Mouse (Mus musculus) A20 (cell line): ENCODE measurements around the gene Wfdc1.

ENCODE experiments used
- DNase-seq: peaks from one replicate; pipeline ENCODE4 v3.0.0-alpha.2; 2011; ENCODE audit warnings: low read depth, low spot score

Wfdc1 gene

GRCm38 (mm10) chr8:119638261-119638660 is 27.9 kb upstream of the Wfdc1 start:
- no peak for DNase-seq

GRCm38 (mm10) chr8:119639798-119640197 is 26.4 kb upstream of the Wfdc1 start:
- no peak for DNase-seq

DNA sequence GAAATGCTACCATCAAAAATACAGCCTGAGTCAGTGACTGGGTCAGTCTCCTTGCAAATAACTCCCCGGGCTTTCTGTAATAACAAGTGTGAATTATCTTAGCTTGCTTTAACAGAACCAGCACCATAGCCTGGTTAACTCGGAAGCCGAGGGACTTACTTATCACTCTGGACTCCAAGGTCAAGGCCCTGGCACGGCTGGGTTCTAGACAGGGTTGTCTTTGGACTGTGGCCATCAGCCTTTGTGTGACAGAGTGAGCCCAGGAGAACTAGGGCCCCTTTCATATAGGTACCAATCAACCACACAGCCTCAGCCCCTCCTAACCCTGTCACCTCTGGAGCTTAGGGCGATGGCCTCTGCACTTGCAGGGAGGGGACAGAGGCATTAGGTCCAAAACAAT is 25.1 kb upstream of the Wfdc1 start:
- no peak for DNase-seq

DNA sequence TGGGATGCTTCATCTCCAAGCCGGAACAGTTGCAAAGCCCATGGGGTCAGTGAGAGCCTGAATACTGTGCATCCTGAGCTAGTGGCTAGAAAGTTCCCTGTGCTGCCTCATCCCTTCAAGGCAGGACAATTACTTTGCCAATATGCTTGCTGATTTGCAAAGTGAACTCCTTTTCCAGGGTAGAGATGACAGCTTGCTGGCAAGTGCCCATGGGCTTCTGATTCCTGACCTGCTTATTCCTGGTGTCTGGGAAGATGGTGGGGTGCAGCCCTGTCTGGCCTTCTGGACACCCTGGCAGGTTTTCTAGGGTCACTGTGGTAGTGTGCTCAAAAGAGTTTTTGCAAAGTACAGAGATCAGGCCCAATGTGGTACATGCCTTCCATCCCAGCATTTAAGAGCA is 23.2 kb upstream of the Wfdc1 start:
- no peak for DNase-seq

DNA sequence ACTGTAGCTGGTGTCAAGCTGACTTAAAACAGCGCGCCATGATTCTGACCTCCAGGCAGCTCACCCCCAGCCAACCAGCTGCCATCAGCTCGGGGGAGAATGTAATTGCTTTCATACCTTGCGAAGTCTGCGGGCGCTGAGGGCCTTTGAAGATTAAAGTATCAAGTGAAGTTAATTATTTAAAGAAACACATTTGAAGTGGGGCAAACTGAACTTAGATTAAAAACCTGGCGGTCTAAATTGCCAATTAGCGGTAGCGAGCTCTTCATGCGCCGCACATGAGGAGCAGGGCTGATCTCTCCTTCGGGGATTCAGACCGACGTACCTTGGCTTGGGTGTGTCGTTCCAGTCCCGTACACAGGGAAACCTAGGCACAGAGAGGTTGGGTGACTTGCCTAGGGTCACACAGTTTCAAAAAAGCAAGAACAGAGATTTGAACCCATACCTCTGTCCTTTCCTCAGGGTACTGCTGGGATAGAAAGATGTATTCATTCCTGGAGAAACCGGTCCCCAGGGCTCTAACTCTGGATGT is 21.7 kb upstream of the Wfdc1 start:
- no peak for DNase-seq

DNA sequence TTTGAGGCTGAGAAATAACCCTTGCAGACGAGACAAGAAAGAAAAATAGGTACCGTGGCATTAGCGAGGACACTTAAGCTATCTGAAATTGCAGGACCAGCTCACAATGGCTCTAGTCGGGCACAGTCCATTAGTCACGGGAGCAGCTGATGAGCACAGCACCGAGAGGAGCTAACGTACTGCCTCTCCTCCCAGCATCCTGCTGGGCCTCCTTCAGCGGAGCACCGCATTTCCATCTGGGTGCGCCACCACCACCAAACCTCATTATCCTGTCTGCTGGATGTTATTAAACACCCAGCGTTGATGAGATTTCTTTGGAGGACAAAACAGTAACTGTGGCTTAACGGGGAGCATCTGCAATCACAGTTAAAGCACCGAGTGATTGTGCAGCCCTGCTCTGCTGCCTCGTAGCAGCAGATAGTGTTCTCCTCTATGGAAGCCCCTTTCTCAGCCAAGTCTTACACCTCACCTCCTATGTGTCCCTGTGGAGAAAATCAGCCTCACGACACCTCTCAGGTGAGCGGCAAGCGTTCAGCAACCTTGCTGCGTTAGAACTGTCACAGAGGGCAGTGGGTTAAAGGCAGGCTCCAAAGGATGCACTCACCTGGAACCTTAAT is 21.1 kb upstream of the Wfdc1 start:
- no peak for DNase-seq

DNA sequence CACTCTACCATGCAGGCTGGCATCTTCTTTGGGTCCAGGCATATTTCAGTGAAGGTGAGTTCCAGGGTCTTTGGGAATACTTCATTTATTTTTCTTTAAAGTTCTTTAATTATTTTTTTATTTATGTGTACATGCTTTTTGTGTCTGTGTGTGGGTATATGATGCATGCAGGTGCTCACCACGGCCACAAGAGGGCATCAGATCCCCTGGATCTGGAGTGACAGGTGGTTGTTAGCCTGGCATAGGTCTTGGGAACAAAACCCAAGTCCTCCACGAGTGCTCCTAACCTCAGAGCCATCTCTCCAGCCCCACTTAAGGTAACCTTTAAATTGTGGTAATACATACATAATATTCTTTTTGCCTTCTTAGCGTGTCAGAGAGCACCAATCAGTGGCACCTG is 20.0 kb upstream of the Wfdc1 start:
- DNase-seq = no peak

- no peak for DNase-seq
These were observed 19.3 kb upstream of the Wfdc1 start for GRCm38 (mm10) chr8:119646846-119647245.

DNA sequence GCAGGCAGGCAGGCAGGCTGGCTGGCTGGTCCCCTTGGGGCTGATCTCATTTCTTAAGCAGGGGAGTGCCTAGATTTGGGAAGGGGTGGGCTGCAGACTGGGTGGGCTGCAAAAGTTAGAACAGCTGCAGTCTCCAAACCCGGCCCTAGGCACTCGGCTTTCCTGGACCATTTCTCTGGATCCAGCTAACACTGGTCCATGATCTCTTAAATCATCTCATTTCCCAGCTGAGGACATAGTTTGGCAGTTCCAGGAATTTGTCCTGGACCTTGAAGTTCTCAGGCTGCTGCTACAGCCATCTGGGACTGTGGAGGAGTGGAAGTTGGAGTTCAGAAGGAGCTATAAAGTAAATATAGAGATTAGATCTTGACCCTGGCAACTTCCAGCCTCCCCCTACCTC is 14.8 kb upstream of the Wfdc1 start:
- DNase-seq = no peak

DNA sequence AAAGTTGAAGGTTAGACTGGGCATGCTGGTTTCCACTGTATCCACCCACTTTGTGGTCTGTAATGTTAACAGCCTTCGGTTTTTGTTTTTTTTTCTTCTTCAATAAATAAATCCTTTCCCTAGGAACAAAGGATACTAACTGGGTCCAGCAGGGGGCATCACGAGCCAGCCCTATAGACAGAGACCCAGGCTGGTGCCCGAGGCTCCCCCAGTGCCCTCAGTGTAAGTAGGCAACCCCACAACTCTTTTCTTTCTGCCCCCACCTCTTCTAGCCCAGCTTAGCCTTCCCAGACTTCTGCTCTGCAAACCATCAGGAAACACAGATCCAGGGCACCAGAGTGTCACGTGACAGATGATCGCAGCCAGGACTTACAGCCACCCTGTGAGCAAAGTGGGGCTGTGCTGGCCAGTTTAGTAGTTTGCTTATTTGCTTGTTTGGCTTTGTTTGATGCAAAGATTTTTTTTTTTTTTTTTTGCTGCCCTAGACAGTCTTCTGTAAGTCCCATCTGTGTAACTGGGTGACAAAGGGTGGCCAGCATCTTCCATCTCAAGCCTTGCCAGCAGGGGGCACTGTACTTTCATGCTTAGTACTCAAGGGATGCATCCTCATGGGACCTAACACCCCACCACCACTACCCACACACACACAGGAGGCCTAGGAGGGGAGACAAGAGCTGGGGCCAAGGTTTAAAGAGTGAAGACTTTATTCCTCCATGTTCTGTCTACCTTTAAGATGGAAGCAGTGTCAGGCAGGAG is 9.3 kb upstream of the Wfdc1 start:
- peak; percentile 54 for DNase-seq

- no peak for DNase-seq
These were observed 5.1 kb upstream of the Wfdc1 start for GRCm38 (mm10) chr8:119661081-119661480.

DNA sequence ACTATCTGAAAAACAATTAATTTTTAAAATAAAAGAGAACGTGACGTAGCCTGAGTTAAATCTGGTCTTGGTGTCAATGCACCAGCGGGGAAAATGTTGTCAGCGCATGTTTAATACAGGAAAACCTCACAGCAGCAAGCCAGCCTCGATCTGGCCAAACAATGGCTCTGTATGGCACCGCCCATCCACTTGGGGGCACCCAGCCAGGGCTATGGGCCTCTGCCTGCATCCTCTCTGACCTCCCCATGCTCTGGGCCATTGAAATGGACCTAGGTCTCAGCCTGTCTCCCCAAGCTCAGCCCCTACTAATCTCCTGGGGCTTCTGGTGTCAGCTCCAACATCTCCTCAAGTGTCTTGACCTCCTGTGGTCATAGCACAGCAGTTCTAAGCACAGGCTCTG is 4.3 kb upstream of the Wfdc1 start:
- DNase-seq = no peak

DNA sequence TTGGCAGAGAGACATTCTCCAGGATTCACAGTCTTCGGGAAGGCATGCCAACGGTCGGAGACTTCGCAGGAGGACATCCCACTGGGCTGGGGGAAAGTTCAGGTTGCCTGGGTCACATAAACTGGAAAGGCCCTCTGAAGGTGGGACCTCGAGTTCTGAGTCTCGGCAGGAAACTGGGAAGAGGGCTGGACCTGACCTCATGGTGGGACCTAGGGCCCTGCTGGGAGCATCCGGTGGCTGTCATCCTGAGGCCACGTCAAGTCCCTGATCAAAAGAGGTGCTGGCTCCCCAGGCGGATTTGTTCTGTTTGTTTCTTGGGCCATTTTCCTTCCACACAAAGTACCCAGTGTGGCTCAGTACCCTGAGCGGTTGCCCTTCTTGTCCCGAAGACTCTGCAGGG is 2.7 kb upstream of the Wfdc1 start:
- no peak for DNase-seq

DNA sequence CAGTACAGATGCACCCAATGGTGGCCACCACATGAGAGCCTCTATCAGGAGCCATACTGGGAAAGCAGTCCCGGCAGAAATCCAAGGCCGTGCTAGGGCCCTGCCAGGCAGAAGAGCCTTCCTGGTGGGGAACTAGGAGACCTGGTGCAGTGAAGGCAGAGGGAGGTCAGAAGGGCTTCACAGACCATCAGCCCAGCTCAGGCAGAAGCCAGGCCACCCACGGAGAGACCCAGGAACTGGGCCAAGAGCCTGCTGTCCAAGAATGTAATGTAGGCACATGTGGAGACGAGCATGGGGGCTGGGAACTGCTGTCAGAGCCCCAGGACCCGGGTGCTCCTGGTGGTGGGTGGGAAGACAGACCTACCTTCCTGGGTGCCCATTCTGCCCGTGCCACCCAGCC is 895 bp upstream of the Wfdc1 start:
- no peak for DNase-seq

DNA sequence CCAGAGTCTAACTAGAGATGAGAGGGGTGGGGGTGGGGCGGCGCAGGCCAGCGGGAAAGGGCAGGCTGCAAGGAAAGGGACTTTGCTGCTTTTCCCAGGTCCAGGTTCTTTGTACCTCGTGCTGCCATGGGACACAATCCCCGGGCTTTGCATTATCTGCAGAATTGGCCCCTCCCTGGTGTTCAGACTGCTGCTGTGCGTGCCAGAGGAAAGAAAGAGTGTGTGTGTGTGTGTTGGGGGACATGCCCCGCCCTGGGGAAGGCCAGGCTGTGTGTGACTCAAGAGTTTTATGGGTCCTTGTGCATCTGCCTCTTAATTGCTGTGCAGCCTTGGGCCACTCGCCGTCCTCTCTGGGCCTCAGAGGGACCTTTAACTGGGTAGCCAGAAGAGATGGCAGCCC is 2.3 kb downstream of the Wfdc1 start:
- DNase-seq = no peak

- DNase-seq = peak; percentile 70
These were observed 3.1 kb downstream of the Wfdc1 start for GRCm38 (mm10) chr8:119669284-119669683.

DNA sequence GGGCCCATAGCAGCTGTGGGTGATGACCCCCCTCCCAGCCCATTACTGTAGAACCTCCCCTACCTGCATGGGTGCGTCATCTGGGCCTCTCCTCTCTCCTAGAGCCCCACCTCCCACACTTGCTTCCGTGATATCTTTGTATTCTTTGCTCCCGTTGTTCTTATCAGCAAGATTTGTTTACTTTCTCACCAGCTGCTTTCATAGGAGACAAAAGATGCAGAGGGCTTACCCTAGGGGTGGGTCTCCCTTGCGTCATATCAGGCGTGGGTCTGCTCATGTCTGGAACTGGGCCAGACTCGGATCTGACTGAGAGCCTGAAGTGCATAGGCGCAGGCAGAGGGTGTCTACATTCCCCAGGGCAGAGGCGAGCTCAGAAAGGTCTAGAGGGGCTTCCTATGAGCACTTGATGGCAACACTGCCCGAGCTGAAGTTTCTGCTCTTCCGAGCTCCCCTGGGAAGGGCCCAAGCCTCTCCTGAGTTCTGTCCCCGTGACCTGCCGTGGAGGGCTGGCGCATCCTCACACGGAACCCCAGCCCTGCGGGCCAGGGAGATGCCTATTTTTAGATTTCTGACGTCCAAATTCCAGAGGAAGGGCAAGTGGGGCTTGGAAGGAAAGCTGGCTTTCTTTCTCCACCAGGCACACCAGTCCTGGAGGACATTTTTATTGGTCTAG is 4.4 kb downstream of the Wfdc1 start:
- DNase-seq = no peak

DNA sequence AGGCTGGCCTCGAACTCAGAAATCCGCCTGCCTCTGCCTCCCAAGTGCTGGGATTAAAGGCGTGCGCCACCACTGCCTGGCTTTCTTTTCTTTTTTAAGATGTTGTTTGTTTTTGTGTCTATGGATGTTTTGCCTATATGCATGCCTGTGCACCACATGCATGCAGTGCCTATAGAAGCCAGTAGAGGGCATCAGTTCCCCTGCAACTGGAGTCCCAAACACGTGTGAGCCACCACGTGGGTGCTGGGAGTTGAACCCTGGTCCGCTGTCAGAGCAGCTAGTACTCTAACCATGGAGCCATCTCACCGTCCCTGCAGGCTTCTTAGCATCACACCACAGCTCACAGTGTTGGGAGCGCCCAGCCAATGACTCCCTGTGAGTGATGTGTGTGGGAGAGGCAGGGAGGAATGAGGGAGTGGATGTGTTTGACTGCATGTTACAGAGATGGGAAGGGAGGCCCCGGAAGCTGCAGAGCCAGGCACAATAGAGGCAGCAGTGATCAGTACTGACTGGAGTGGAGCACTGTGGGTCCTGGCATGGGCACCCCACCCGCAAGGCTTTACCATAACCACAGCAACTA is 7.9 kb downstream of the Wfdc1 start:
- DNase-seq = peak; percentile 42

DNA sequence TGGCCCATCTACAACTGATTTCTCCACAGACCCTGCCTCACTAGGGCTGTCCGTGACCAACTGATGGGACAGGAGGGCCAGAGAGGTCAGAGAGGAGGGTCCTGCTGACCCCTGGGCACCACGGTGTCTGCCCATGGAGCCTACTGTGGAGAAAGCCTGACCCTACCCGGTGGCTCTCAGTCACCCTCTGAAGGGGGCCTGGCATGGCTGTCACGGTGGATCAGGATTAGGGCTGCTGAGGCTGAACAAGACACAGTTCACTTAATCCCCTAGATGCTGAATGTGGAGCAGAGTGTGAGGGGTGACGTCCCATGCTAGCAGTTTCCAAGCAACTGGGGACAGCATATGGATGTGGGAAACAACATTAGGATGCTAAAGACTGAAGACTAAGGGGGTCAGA is 9.3 kb downstream of the Wfdc1 start:
- DNase-seq = no peak

- DNase-seq = peak; percentile 82
These were observed 10.2 kb downstream of the Wfdc1 start for GRCm38 (mm10) chr8:119676389-119676788.

DNA sequence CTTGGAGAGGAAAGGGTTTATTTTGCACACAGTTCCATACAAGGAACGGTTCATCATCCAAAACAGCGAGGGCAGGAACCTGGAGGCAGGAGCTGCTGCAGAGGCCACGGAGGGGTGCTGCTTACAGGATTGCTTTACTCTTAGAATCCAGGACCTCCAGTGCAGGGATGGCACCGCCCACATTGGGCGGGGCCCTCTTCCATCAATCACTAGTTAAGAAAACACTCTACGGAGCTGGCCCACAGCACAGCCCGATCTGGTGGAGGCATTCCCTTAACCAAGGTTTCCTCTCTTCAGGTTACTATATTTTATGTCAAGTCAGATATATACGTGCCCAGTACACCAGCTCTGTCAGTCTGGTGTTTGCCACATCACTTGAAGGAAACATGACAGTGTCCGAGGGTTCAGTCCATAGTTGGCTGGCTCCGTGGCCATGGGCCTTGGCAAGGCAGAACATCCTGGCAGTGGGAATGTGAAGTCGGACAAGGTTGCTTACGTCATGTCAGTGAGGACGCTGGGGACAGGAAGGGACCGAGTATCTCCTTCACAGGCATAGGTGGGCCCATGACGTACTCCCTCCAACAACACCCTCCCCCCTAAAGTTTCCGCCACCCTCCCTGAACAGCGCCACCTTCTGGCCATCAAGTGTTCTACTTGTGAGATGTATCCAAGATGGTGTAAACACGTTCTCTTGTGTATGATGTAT is 12.1 kb downstream of the Wfdc1 start:
- DNase-seq = peak; percentile 61

GRCm38 (mm10) chr8:119679184-119679583 is 13.0 kb downstream of the Wfdc1 start:
- no peak for DNase-seq
